Mouse (Mus musculus): Measurements from ENCODE around the gene Dimt1. TPM values are rescaled to one million over a fixed set of nuclear protein-coding genes. Genes with fewer than 3 reads are reported as not detected.
A peak's percentile ranks its signal among the peaks of the same experiment; 100 is the strongest.
"Not testable (repeated sequence)": the region's sequence is repeated elsewhere in the genome, so short reads cannot be mapped to it uniquely, and the experiment has no call there.

Gene Dimt1
- polyA plus RNA-seq (2012; fragmentation: generic; extraction: Trizol): 11.9 TPM

DNA sequence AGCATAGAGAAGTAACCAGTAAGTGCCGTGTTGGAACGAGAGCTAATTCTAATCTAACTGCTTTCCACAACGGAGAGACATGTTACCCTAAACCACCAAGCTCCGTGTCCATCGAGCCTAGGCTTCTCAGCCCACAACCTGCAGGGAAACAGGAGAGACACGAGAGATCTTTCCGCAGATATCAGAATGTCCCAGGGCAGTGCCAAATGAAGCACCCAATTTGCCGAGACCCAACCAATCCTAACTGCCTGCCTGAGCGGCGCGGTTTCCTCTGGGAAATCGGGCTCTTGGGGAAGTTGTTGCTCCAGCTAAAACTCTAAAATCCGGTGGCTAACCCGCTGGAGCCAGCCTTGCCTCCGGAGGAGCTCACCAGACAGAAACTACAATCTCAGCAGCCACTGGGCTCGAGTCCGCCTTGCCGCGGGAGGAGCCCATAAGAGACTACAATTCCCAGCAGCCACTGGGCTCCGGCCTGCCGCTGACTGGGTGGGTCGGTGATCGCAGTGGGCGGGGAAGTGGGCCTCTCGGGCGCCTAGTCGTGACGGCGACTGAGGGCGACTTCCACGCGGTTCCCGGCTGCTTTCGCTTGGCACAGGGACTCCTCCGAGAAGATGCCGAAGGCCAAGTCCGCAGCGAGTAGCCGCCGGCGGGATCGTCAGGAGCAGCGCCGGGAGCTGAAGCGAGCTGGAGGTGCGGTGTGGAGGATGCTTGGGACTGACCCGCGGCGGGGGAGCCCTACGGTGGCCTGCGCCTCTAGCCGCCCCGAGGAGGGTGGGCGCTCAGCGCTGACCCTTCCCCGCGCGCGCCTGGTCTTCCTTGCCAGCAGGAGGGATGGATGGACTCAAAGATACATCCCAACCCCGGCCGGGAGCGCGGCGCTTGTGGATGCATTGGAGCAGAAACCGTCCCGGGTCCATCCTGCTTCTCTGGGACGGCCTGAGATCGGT is at the start of gene Dimt1:
Gene Dimt1, plus strand, starts transcription at position 534 of the 947 bp plus-strand sequence.
- Histone ChIP-seq H3K27me3 (ENCODE audit: control insufficient read depth, insufficient read depth, insufficient read length) (no peaks in the 10 kb centered on the region), H3K4me2 (ENCODE audit: low read depth) (peak within 1 kb of the TSS; percentile 93), H3K36me3 (ENCODE audit: control insufficient read depth, insufficient read depth) (peaks cover 21% of the 10 kb centered on the region), H3ac (ENCODE audit: control insufficient read depth, insufficient read length) (peak within 1 kb of the TSS; percentile 57), H3K79me2 (ENCODE audit: control insufficient read depth, insufficient read depth) (peaks cover 23% of the 10 kb centered on the region), H3K4me3 (peak within 1 kb of the TSS; percentile 64)
- TF ChIP-seq REST (IDR thresholded peaks at IDR 0.05; ENCODE audit: insufficient read depth, insufficient read length) (no peak), MYOG (IDR thresholded peaks at IDR 0.05; ENCODE audit: control insufficient read depth in 1 of 3, insufficient read depth in 1 of 3, insufficient read length in 2 of 3, low read depth in 2 of 3) (peak in 1 of 3 experiments; percentile 27), MAX (IDR thresholded peaks at IDR 0.05; ENCODE audit: low read depth) (no peak), MYOD1 (IDR thresholded peaks at IDR 0.05; ENCODE audit: control insufficient read depth in 1 of 3, insufficient read length in 2 of 3, low read depth in 2 of 3) (no peak), E2F4 (IDR thresholded peaks at IDR 0.05; ENCODE audit: insufficient read depth) (no peak), SRF (IDR thresholded peaks at IDR 0.05; ENCODE audit: control insufficient read depth, insufficient read length, low read depth) (peak; percentile 63), USF1 (IDR thresholded peaks at IDR 0.05; ENCODE audit: low read depth) (no peak), POLR2AphosphoS2 (IDR thresholded peaks at IDR 0.05; ENCODE audit: insufficient read length, low read depth) (peak; percentile 71), CEBPB (IDR thresholded peaks at IDR 0.05; ENCODE audit: insufficient read depth, poor library complexity, severe bottlenecking) (no peak), TCF3 (IDR thresholded peaks at IDR 0.05; ENCODE audit: insufficient read length, low read depth) (no peak), POLR2A (IDR thresholded peaks at IDR 0.05; ENCODE audit: insufficient read length, low read depth) (peak; percentile 72), TCF12 (IDR thresholded peaks at IDR 0.05; ENCODE audit: insufficient read depth, poor library complexity, severe bottlenecking) (no peak)

- TF ChIP-seq POLR2A (IDR thresholded peaks at IDR 0.05; ENCODE audit: insufficient read length, low read depth) (no peak), MYOD1 (IDR thresholded peaks at IDR 0.05; ENCODE audit: control insufficient read depth in 1 of 3, insufficient read length in 2 of 3, low read depth in 2 of 3) (no peak), SRF (IDR thresholded peaks at IDR 0.05; ENCODE audit: control insufficient read depth, insufficient read length, low read depth) (no peak), MYOG (IDR thresholded peaks at IDR 0.05; ENCODE audit: control insufficient read depth in 1 of 3, insufficient read depth in 1 of 3, insufficient read length in 2 of 3, low read depth in 2 of 3) (no peak), MAX (IDR thresholded peaks at IDR 0.05; ENCODE audit: low read depth) (no peak)
- Histone ChIP-seq H3ac (ENCODE audit: control insufficient read depth, insufficient read length) (no peak overlapping the region), H3K36me3 (ENCODE audit: control insufficient read depth, insufficient read depth) (peaks cover 14% of the 10 kb centered on the region), H3K4me2 (ENCODE audit: low read depth) (no peak overlapping the region), H3K4me3 (no peak overlapping the region), H3K27me3 (ENCODE audit: control insufficient read depth, insufficient read depth, insufficient read length) (no peaks in the 10 kb centered on the region), H3K79me2 (ENCODE audit: control insufficient read depth, insufficient read depth) (no peaks in the 10 kb centered on the region)
Measured at GRCm38 (mm10) chr13:106904637-106905036, 42.3 kb upstream of the Dimt1 start.

DNA sequence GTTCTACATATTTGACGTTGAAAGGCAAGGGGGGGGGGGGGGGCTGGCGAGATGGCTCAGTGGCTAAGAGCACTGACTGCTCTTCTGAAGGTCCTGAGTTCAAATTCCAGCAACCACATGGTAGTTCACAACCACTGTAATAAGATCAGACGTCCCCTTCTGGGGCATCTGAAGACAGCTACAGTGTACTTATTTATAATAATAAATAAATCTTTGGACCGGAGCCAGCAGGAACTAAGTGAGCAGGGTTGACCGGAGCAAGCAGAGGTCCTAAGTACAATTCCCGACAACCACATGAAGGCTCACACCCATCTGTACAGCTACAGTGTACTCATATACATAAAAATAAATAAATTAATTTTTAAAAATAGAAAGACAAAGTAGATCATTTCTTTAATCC is 41.8 kb upstream of the Dimt1 start:
- H3ac ChIP-seq (ENCODE audit: control insufficient read depth, insufficient read length); H3K4me2 ChIP-seq (ENCODE audit: low read depth); H3K4me3 ChIP-seq; H3K27me3 ChIP-seq (ENCODE audit: control insufficient read depth, insufficient read depth, insufficient read length); H3K79me2 ChIP-seq (ENCODE audit: control insufficient read depth, insufficient read depth): not testable (repeated sequence)
- H3K36me3 ChIP-seq (ENCODE audit: control insufficient read depth, insufficient read depth): peaks cover 10% of the 10 kb centered on the region

DNA sequence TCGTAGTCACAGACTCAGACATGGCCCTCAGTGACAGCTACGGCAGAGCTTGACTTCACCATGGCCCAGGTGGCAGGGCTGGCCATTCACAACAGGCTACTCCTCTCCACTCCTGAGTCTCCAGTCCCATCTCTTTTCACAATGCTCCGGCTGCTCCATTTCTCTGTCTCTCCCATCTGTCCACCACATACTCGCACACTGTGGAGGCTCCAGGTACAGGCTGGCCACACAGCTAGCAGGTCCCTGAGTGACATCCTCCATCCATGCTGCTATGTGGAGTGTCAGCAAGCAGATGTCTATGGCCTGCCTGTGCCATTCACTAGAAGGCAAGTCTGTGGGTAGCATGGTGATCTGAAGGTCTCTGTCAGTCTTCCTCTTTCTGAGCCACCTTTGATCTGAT is 39.7 kb upstream of the Dimt1 start:
- Histone ChIP-seq H3K27me3 (ENCODE audit: control insufficient read depth, insufficient read depth, insufficient read length) (no peaks in the 10 kb centered on the region), H3K36me3 (ENCODE audit: control insufficient read depth, insufficient read depth) (peaks cover 9% of the 10 kb centered on the region), H3ac (ENCODE audit: control insufficient read depth, insufficient read length) (no peak overlapping the region), H3K4me3 (no peak overlapping the region), H3K79me2 (ENCODE audit: control insufficient read depth, insufficient read depth) (peaks cover 3% of the 10 kb centered on the region), H3K4me2 (ENCODE audit: low read depth) (no peak overlapping the region)
- TF ChIP-seq SRF (IDR thresholded peaks at IDR 0.05; ENCODE audit: control insufficient read depth, insufficient read length, low read depth): no peak
- TF ChIP-seq USF1 (IDR thresholded peaks at IDR 0.05; ENCODE audit: low read depth): no peak
- no peak for TF ChIP-seq MAX (IDR thresholded peaks at IDR 0.05; ENCODE audit: low read depth)
- TF ChIP-seq REST (IDR thresholded peaks at IDR 0.05; ENCODE audit: insufficient read depth, insufficient read length): no peak
- TF ChIP-seq CEBPB (IDR thresholded peaks at IDR 0.05; ENCODE audit: insufficient read depth, poor library complexity, severe bottlenecking): no peak
- TF ChIP-seq TCF3 (IDR thresholded peaks at IDR 0.05; ENCODE audit: insufficient read length, low read depth): no peak
- TF ChIP-seq E2F4 (IDR thresholded peaks at IDR 0.05; ENCODE audit: insufficient read depth): no peak
- TF ChIP-seq POLR2AphosphoS2 (IDR thresholded peaks at IDR 0.05; ENCODE audit: insufficient read length, low read depth): no peak
- no peak for TF ChIP-seq POLR2A (IDR thresholded peaks at IDR 0.05; ENCODE audit: insufficient read length, low read depth)
- no peak for TF ChIP-seq MYOG (IDR thresholded peaks at IDR 0.05; ENCODE audit: control insufficient read depth in 1 of 3, insufficient read depth in 1 of 3, insufficient read length in 2 of 3, low read depth in 2 of 3)
- TF ChIP-seq MYOD1 (IDR thresholded peaks at IDR 0.05; ENCODE audit: control insufficient read depth in 1 of 3, insufficient read length in 2 of 3, low read depth in 2 of 3): no peak
- TF ChIP-seq TCF12 (IDR thresholded peaks at IDR 0.05; ENCODE audit: insufficient read depth, poor library complexity, severe bottlenecking): no peak

GRCm38 (mm10) chr13:106910096-106910495 is 36.8 kb upstream of the Dimt1 start:
- TF ChIP-seq REST (IDR thresholded peaks at IDR 0.05; ENCODE audit: insufficient read depth, insufficient read length): no peak
- Histone ChIP-seq H3K4me3 (no peak overlapping the region), H3K36me3 (ENCODE audit: control insufficient read depth, insufficient read depth) (peaks cover 9% of the 10 kb centered on the region), H3K4me2 (ENCODE audit: low read depth) (no peak overlapping the region), H3K27me3 (ENCODE audit: control insufficient read depth, insufficient read depth, insufficient read length) (no peaks in the 10 kb centered on the region), H3ac (ENCODE audit: control insufficient read depth, insufficient read length) (no peak overlapping the region), H3K79me2 (ENCODE audit: control insufficient read depth, insufficient read depth) (peaks cover 3% of the 10 kb centered on the region)

Measured in myocyte (in vitro differentiated cells).